Mouse (Mus musculus) CH12.LX (cell line): ENCODE data around the gene Cd59a. TPM values are rescaled to one million over a fixed set of nuclear protein-coding genes. Genes with fewer than 3 reads are reported as not detected.

Experiments used
- DNase-seq: peaks from one replicate; pipeline ENCODE4 v3.0.0-alpha.2; 2013; ENCODE audit errors: extremely low read depth
- H3K27ac ChIP-seq: 2 replicates; pipeline ENCODE4 v1.5.1; 2012; ENCODE audit warnings: low read depth, mild to moderate bottlenecking, control low read depth, moderate library complexity; ENCODE audit not compliant: insufficient read depth
- H3K27me3 ChIP-seq: replicated peaks from 2 replicates; pipeline ENCODE3; 2012; ENCODE audit warnings: inconsistent platforms
- H3K36me3 ChIP-seq, 2 experiments: replicated peaks in 1 of 2; 2 replicates each; pipeline versions ENCODE3 to v1.6.1; 2012; ENCODE audit warnings: inconsistent platforms in 1 of 2, low read length in 1 of 2, mild to moderate bottlenecking in 1 of 2, mixed read lengths in 1 of 2, moderate library complexity in 1 of 2; ENCODE audit not compliant: control insufficient read depth in 1 of 2, insufficient read depth in 1 of 2
- H3K4me1 ChIP-seq, 2 experiments: 2 replicates each; pipeline ENCODE4 v1.6.1; 2012; ENCODE audit warnings: inconsistent platforms in 1 of 2, moderate library complexity in 1 of 2; ENCODE audit not compliant: insufficient read depth in 2 of 2, control insufficient read depth in 1 of 2
- H3K4me2 ChIP-seq: 2 replicates; pipeline ENCODE4 v1.6.1; 2012; ENCODE audit warnings: low read depth, mild to moderate bottlenecking, control low read depth; ENCODE audit not compliant: poor library complexity, insufficient read depth, severe bottlenecking
- H3K4me3 ChIP-seq, 3 experiments: fragments of 150-350 bp in 1 of 3; sonication (generic) in 1 of 3; replicated peaks in 1 of 3; 2 replicates each; pipeline versions ENCODE3 to v1.5.1; 2011 to 2012; ENCODE audit warnings: low read depth in 2 of 3, low read length in 2 of 3, mild to moderate bottlenecking in 2 of 3, moderate library complexity in 2 of 3, control low read depth in 1 of 3, improper control_type of control experiment in 1 of 3, inconsistent platforms in 1 of 3, mixed read lengths in 1 of 3; ENCODE audit not compliant: poor library complexity in 1 of 3
- H3K79me2 ChIP-seq: replicated peaks from 2 replicates; pipeline ENCODE4 v1.6.1; 2012; ENCODE audit warnings: mild to moderate bottlenecking, moderate library complexity; ENCODE audit not compliant: control insufficient read depth, poor library complexity, insufficient read depth, severe bottlenecking; ENCODE audit errors: extremely low read depth
- H3K9ac ChIP-seq: 2 replicates; pipeline ENCODE4 v1.6.1; 2012; ENCODE audit warnings: low read depth, mild to moderate bottlenecking, control low read depth, moderate library complexity; ENCODE audit not compliant: insufficient read depth
- H3K9me3 ChIP-seq: replicated peaks from 2 replicates; pipeline ENCODE3; 2012; ENCODE audit warnings: low read length, inconsistent platforms, mixed read lengths
- BHLHE40 ChIP-seq: IDR thresholded peaks from 2 replicates; pipeline ENCODE4 v1.6.1; 2011; ENCODE audit warnings: mild to moderate bottlenecking, low read depth, low read length, improper control_type of control experiment
- E2F4 ChIP-seq: IDR thresholded peaks from 2 replicates; pipeline ENCODE4 v1.6.1; 2011; ENCODE audit warnings: low read depth, low read length, improper control_type of control experiment; ENCODE audit not compliant: insufficient replicate concordance
- ETS1 ChIP-seq: conservative IDR thresholded peaks from 2 replicates; pipeline ENCODE4 v1.6.1; 2012; ENCODE audit warnings: low read depth, mild to moderate bottlenecking, inconsistent platforms, low read length, improper control_type of control experiment, moderate library complexity
- HCFC1 ChIP-seq: IDR thresholded peaks from 2 replicates; pipeline ENCODE4 v1.6.1; 2012; ENCODE audit warnings: low read depth, mild to moderate bottlenecking, inconsistent platforms, low read length, improper control_type of control experiment
- IRF4 ChIP-seq: IDR thresholded peaks from 2 replicates; pipeline ENCODE4 v1.6.1; 2014; ENCODE audit warnings: low read depth, mild to moderate bottlenecking, inconsistent platforms, low read length, improper control_type of control experiment
- JUN ChIP-seq: IDR thresholded peaks from 2 replicates; pipeline ENCODE4 v1.6.1; 2011; ENCODE audit warnings: low read depth, mild to moderate bottlenecking, low read length, improper control_type of control experiment, moderate library complexity; ENCODE audit not compliant: insufficient read depth
- JUND ChIP-seq: conservative IDR thresholded peaks from 2 replicates; pipeline ENCODE4 v1.6.1; 2011; ENCODE audit warnings: low read depth, low read length, improper control_type of control experiment
- KAT2A ChIP-seq: IDR thresholded peaks from 2 replicates; pipeline ENCODE4 v1.6.1; 2012; ENCODE audit warnings: low read length, improper control_type of control experiment, inconsistent platforms; ENCODE audit not compliant: insufficient replicate concordance
- NELFE ChIP-seq: IDR thresholded peaks from 2 replicates; pipeline ENCODE4 v1.6.1; 2011; ENCODE audit warnings: low read depth, low read length, improper control_type of control experiment
- NRF1 ChIP-seq: IDR thresholded peaks from 2 replicates; pipeline ENCODE4 v1.6.1; 2014; ENCODE audit warnings: low read depth, mild to moderate bottlenecking, inconsistent platforms, low read length, improper control_type of control experiment, moderate library complexity
- POLR2A ChIP-seq: IDR thresholded peaks from 2 replicates; pipeline ENCODE4 v1.6.1; 2011; ENCODE audit warnings: low read depth, mild to moderate bottlenecking, improper control_type of control experiment, low read length
- POLR2AphosphoS2 ChIP-seq: IDR thresholded peaks from 2 replicates; pipeline ENCODE4 v1.6.1; 2011; ENCODE audit warnings: low read depth, low read length, improper control_type of control experiment
- RCOR1 ChIP-seq: conservative IDR thresholded peaks from 2 replicates; pipeline ENCODE4 v1.6.1; 2012; ENCODE audit warnings: low read depth, mild to moderate bottlenecking, inconsistent platforms, low read length, improper control_type of control experiment
- SIN3A ChIP-seq: IDR thresholded peaks from 2 replicates; pipeline ENCODE4 v1.6.1; 2012; ENCODE audit warnings: low read length, improper control_type of control experiment, inconsistent platforms
- UBTF ChIP-seq: IDR thresholded peaks from 2 replicates; pipeline ENCODE4 v1.6.1; 2012; ENCODE audit warnings: low read depth, mild to moderate bottlenecking, inconsistent platforms, low read length, improper control_type of control experiment, moderate library complexity
- USF1 ChIP-seq: IDR thresholded peaks from 2 replicates; pipeline ENCODE4 v1.6.1; 2014; ENCODE audit warnings: low read depth, mild to moderate bottlenecking, inconsistent platforms, low read length, improper control_type of control experiment
- ZC3H11A ChIP-seq: IDR thresholded peaks from 2 replicates; pipeline ENCODE4 v1.6.1; 2012; ENCODE audit warnings: low read depth, mild to moderate bottlenecking, inconsistent platforms, low read length, improper control_type of control experiment
- ZMIZ1 ChIP-seq: IDR thresholded peaks from 2 replicates; pipeline ENCODE4 v1.6.1; 2012; ENCODE audit warnings: low read depth, mild to moderate bottlenecking, inconsistent platforms, low read length, improper control_type of control experiment
- dilution Hi-C: fragments of 300-500 bp; cut with MboI; formaldehyde crosslinking; loops from 2 replicates; pipeline ENCODE4 v1.14.3; 2020; ENCODE audit warnings: low sequenced_read_pairs; ENCODE audit not compliant: extremely low pct_unique_long_range_greater_than_20kb, extremely low pct_ligation_motif_present
- in situ Hi-C: fragments of 300-500 bp; cut with MboI; formaldehyde crosslinking; loops from 3 replicates; pipeline ENCODE4 v1.14.3; 2019; ENCODE audit warnings: low sequenced_read_pairs, low pct_ligation_motif_present, low pct_unique_long_range_greater_than_20kb, mixed read lengths
- polyA plus RNA-seq: library from polyadenylated mRNA; unstranded; fragments of >175 nt; gene quantifications from 2 replicates; pipeline ENCODE4 v1.2.1, GENCODE M21; 2012; ENCODE audit warnings: low read depth; ENCODE audit not compliant: insufficient read length
- total RNA-seq, 2 experiments: library from RNA; depleted of rRNA; stranded (reverse); fragments of 300-350 nt in 1 of 2; fragments of >200 nt in 1 of 2; gene quantifications; 2 replicates each; pipeline ENCODE4 v1.2.3; 2012 to 2014

Cd59a gene
- total and polyA plus RNA-seq, 3 experiments, result 4.5 to 6.6 (median 4.8) TPM

DNA sequence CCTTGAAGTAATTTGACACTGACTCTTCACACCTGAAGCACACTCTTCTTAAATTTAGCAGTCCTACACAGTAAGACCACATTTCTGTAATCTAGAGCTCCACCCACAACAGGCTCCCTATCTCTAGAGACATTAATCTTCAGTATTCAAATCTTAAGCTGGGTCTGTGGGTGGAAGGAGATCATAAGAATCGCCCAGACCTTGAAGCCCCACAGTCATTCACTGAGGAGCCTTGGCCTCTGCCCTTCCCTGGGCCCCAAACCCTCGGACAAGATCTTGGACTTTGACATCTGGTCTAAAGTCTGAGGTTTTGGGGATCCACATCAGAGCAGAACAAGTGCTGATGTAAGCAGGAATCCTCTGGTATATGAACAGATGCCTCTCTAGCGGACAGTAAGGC lies 27.9 kb downstream of the Cd59a start:
- DNase-seq, result no peak
- TF ChIP-seq RCOR1 (no peak), ETS1 (no peak), NRF1 (no peak), NELFE (no peak), JUND (no peak), USF1 (no peak), IRF4 (no peak), POLR2AphosphoS2 (no peak), ZMIZ1 (no peak), E2F4 (no peak), KAT2A (no peak), JUN (no peak)
- Histone ChIP-seq H3K27ac (no peak overlapping the region), H3K4me1 (peaks cover 0 to 16% of the 10 kb centered on the region in 2 experiments; a peak in 2 of 4 replicates), H3K4me2 (peak overlapping the region; percentile 82; the same call in 1 of the 2 replicates), H3K27me3 (peaks cover 50% of the 10 kb centered on the region), H3K9me3 (peaks cover 4% of the 10 kb centered on the region), H3K36me3 (no peaks in the 10 kb centered on the region), H3K9ac (no peak overlapping the region), H3K4me3 (no peak overlapping the region), H3K79me2 (no peaks in the 10 kb centered on the region)
- dilution Hi-C loops (no loop called here), in situ Hi-C loops (loop anchor here (10.0 kb wide), 1 partner anchor 271 kb away; no protein-coding TSS in a partner anchor)

DNA sequence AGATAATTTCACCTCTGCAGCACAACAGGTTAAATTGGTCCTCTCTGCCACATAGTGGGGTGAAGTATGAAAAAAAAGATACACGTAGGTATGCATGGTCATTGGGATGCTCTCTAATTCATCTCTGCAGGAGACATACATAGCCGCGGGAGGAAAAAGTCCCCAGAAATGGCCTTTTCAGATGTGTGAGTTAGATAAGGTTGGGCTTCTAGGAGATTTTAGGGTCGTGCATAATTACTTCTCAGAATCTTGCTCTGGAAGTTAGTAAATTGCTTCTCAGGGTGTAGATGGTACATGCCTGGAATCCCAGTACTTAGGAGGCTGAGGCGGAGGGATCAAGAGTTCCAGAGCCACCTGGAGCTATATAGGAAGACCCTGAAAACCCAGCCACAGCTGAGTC lies 28.5 kb downstream of the Cd59a start:
- Histone ChIP-seq H3K36me3 (no peaks in the 10 kb centered on the region), H3K27me3 (peaks cover 53% of the 10 kb centered on the region), H3K27ac (no peak overlapping the region), H3K4me3 (no peak overlapping the region), H3K4me1 (peaks cover 0 to 16% of the 10 kb centered on the region in 2 experiments; a peak in 2 of 4 replicates), H3K9me3 (peaks cover 4% of the 10 kb centered on the region), H3K4me2 (no peak overlapping the region), H3K79me2 (no peaks in the 10 kb centered on the region), H3K9ac (no peak overlapping the region)
- DNase-seq, result no peak
- dilution Hi-C loops (no loop called here), in situ Hi-C loops (loop anchor here (10.0 kb wide), 1 partner anchor 271 kb away; no protein-coding TSS in a partner anchor)
- TF ChIP-seq POLR2A, result no peak
- no peak for TF ChIP-seq ZC3H11A
- TF ChIP-seq UBTF, result no peak
- no peak for TF ChIP-seq BHLHE40
- no peak for TF ChIP-seq SIN3A
- TF ChIP-seq HCFC1, result no peak
- TF ChIP-seq E2F4, result no peak
- no peak for TF ChIP-seq NELFE
- no peak for TF ChIP-seq ZMIZ1
- no peak for TF ChIP-seq IRF4
